9 mouse cellular contexts compared by ENCODE assay signal in genomic region chr4:133609719-133610118, GRCm38 (mm10). TPM values are rescaled to one million over a fixed set of nuclear protein-coding genes. Genes with fewer than 3 reads are reported as not detected.
DNase-seq lines count a peak whose midpoint lies in the region; ATAC-seq and TF ChIP-seq lines count a peak whose summit lies in the region.
"Had no signal": no experiment of that assay in that cellular context is flagged by ENCODE, and none has a peak within 500 bp of the region (broad histone marks: within the 10 kb centered on the region; RNA-seq: fewer than 3 reads in every experiment).

No protein-coding gene starts in this region.

- TF ChIP-seq POLR2A in testis, adult 2 months (IDR thresholded peaks at IDR 0.05; ENCODE audit: control insufficient read depth, low read depth, low read length): no peak

- no peak overlapping the region for H3K9ac ChIP-seq in kidney, embryonic 14.5 days (ENCODE audit: low read depth, low read length)
- no peak overlapping the region for H3K9ac ChIP-seq in liver, embryonic 11.5 days (ENCODE audit: low read depth, low read length)
- H3K9ac ChIP-seq: embryonic facial prominence, embryonic 15.5 days had no signal

- ATAC-seq in kidney, embryonic 14.5 days (ENCODE audit: low FRiP score, low TSS enrichment): peak; percentile 61
- peak; percentile 75 for ATAC-seq in liver, embryonic 11.5 days (replicated peaks; ENCODE audit: low FRiP score)
- peak; percentile 63 for ATAC-seq in neutrophil, adult 5-6 weeks (ENCODE audit: extremely low read depth, insufficient number of reproducible peaks, low FRiP score, poor library complexity, severe bottlenecking)

- DNase-seq in 416B (ENCODE audit: low read depth): peak; percentile 75
- peak; percentile 80 to 92 for DNase-seq in adrenal gland, adult (ENCODE audit: inconsistent age in 2 of 2, low spot score in 1 of 2)
- peak; percentile 87 for DNase-seq in embryo, embryonic 10.5 days (ENCODE audit: low spot score)
- peak; percentile 73 to 74 for DNase-seq in heart, adult 9 months (ENCODE audit: low spot score in 2 of 2)
- DNase-seq in liver, embryonic 11.5 days (ENCODE audit: low spot score): peak; percentile 79

- H3K4me3 ChIP-seq in kidney, embryonic 14.5 days (ENCODE audit: low read length): no peak overlapping the region
- H3K4me3 ChIP-seq in liver, embryonic 11.5 days (ENCODE audit: low read depth, low read length): no peak overlapping the region
- H3K4me3 ChIP-seq in testis, adult 2 months (ENCODE audit: control insufficient read depth, low read depth, low read length): no peak overlapping the region
- H3K4me3 ChIP-seq: embryonic facial prominence, embryonic 15.5 days had no signal

- peak; percentile 94 for TF ChIP-seq CTCF in testis, adult 2 months (IDR thresholded peaks at IDR 0.05; ENCODE audit: control insufficient read depth, insufficient read depth, insufficient replicate concordance, low read depth, low read length)

- peaks cover 3% of the 10 kb centered on the region; the same call in 1 of the 2 replicates for H3K9me3 ChIP-seq in kidney, embryonic 14.5 days (ENCODE audit: control insufficient read depth, low read length)
- 0 out of 2 replicates have a peak, but pooled peaks cover 3% of the 10 kb centered on the region for H3K9me3 ChIP-seq in liver, embryonic 11.5 days (ENCODE audit: control insufficient read depth, low read length)
- H3K9me3 ChIP-seq: embryonic facial prominence, embryonic 15.5 days had no signal

- 16% methylated on average over 6 of the region's 6 CpGs for WGBS in kidney, embryonic 14.5 days
- WGBS in liver, embryonic 11.5 days: 16% methylated on average over 6 of the region's 6 CpGs

- no peak overlapping the region for H3K27ac ChIP-seq in kidney, embryonic 14.5 days (ENCODE audit: low read depth, low read length)
- H3K27ac ChIP-seq in liver, embryonic 11.5 days (ENCODE audit: low read depth, low read length): no peak overlapping the region
- H3K27ac ChIP-seq in testis, adult 2 months (ENCODE audit: control insufficient read depth, insufficient read depth, low read depth, low read length): no peak overlapping the region
- H3K27ac ChIP-seq: embryonic facial prominence, embryonic 15.5 days had no signal

- H3K4me1 ChIP-seq in kidney, embryonic 14.5 days (ENCODE audit: control insufficient read depth, insufficient read depth, low read length): 0 out of 2 replicates have a peak, but pooled peaks cover 3% of the 10 kb centered on the region
- H3K4me1 ChIP-seq in liver, embryonic 11.5 days (replicated peaks; ENCODE audit: control insufficient read depth, insufficient read depth, low read length): no peaks in the 10 kb centered on the region
- H3K4me1 ChIP-seq in testis, adult 2 months (ENCODE audit: control insufficient read depth, insufficient read depth, low read length): no peaks in the 10 kb centered on the region

- peaks cover 34% of the 10 kb centered on the region for H3K36me3 ChIP-seq in kidney, embryonic 14.5 days (ENCODE audit: control insufficient read depth, insufficient read depth, low read length)
- H3K36me3 ChIP-seq in liver, embryonic 11.5 days (ENCODE audit: control insufficient read depth, insufficient read depth, low read length): peaks cover 15% of the 10 kb centered on the region
- no peaks in the 10 kb centered on the region for H3K36me3 ChIP-seq in testis, adult 2 months (ENCODE audit: control insufficient read depth, insufficient read depth, low read length)

- H3K27me3 ChIP-seq in kidney, embryonic 14.5 days (ENCODE audit: control insufficient read depth, insufficient read depth, low read length): no peaks in the 10 kb centered on the region
- H3K27me3 ChIP-seq in liver, embryonic 11.5 days (replicated peaks; ENCODE audit: control insufficient read depth, insufficient read depth, low read length): no peaks in the 10 kb centered on the region
- no peaks in the 10 kb centered on the region for H3K27me3 ChIP-seq in testis, adult 2 months (ENCODE audit: control insufficient read depth, insufficient read depth, low read length)
- H3K27me3 ChIP-seq: embryonic facial prominence, embryonic 15.5 days had no signal

- H3K4me2 ChIP-seq in kidney, embryonic 14.5 days (replicated peaks; ENCODE audit: low read depth, low read length): no peak overlapping the region
- no peak overlapping the region for H3K4me2 ChIP-seq in liver, embryonic 11.5 days
- H3K4me2 ChIP-seq: embryonic facial prominence, embryonic 15.5 days had no signal

RNA-seq across cellular contexts. Expression of gene Sfn, which starts 7.8 kb away (rescaled TPM):
- polyA plus RNA-seq in kidney, embryonic 14.5 days (2014; fragmentation: Nextera tagmentation; extraction: Ambion mirVana): 8.0 and 9.5 TPM in 2 replicates
- polyA plus RNA-seq in liver, embryonic 11.5 days (2014; fragmentation: Nextera tagmentation; extraction: Ambion mirVana): 1.7 and 3.5 TPM in 2 replicates
- 48.1 and 58.3 TPM in 2 replicates for total RNA-seq in neutrophil, adult 5-6 weeks (2017)
- polyA plus RNA-seq in testis, adult 2 months (2012; rRNA removed): 0.81 and 1.1 TPM in 2 replicates

RNA-seq across cellular contexts. Expression of gene Gpn2, which starts 25.6 kb away (rescaled TPM):
- 23.6 and 23.9 TPM in 2 replicates for polyA plus RNA-seq in kidney, embryonic 14.5 days (2014; fragmentation: Nextera tagmentation; extraction: Ambion mirVana)
- 23.4 and 24.8 TPM in 2 replicates for polyA plus RNA-seq in liver, embryonic 11.5 days (2014; fragmentation: Nextera tagmentation; extraction: Ambion mirVana)
- total RNA-seq in neutrophil, adult 5-6 weeks (2017): 12.1 and 22.1 TPM in 2 replicates
- polyA plus RNA-seq in testis, adult 2 months (2012; rRNA removed): 30.9 and 37.4 TPM in 2 replicates

RNA-seq across cellular contexts. Expression of gene Gpatch3, which starts 35.2 kb away (rescaled TPM):
- polyA plus RNA-seq in kidney, embryonic 14.5 days (2014; fragmentation: Nextera tagmentation; extraction: Ambion mirVana): 6.5 and 10.2 TPM in 2 replicates
- 8.7 and 10.0 TPM in 2 replicates for polyA plus RNA-seq in liver, embryonic 11.5 days (2014; fragmentation: Nextera tagmentation; extraction: Ambion mirVana)
- total RNA-seq in neutrophil, adult 5-6 weeks (2017): 26.7 and 37.9 TPM in 2 replicates
- polyA plus RNA-seq in testis, adult 2 months (2012; rRNA removed): 4.9 and 5.7 TPM in 2 replicates

RNA-seq across cellular contexts. Expression of gene Zdhhc18, which starts 40.2 kb away (rescaled TPM):
- polyA plus RNA-seq in kidney, embryonic 14.5 days (2014; fragmentation: Nextera tagmentation; extraction: Ambion mirVana): 3.0 and 4.2 TPM in 2 replicates
- polyA plus RNA-seq in liver, embryonic 11.5 days (2014; fragmentation: Nextera tagmentation; extraction: Ambion mirVana): 2.1 and 3.1 TPM in 2 replicates
- total RNA-seq in neutrophil, adult 5-6 weeks (2017): 91.5 and 99.5 TPM in 2 replicates
- 4.2 and 4.5 TPM in 2 replicates for polyA plus RNA-seq in testis, adult 2 months (2012; rRNA removed)

RNA-seq across cellular contexts. Expression of gene Nr0b2, which starts 56.5 kb away (rescaled TPM):
- polyA plus RNA-seq in kidney, embryonic 14.5 days (2014; fragmentation: Nextera tagmentation; extraction: Ambion mirVana): not detected in 2 replicates
- 0.89 and 1.1 TPM in 2 replicates for polyA plus RNA-seq in liver, embryonic 11.5 days (2014; fragmentation: Nextera tagmentation; extraction: Ambion mirVana)
- total RNA-seq in neutrophil, adult 5-6 weeks (2017): not detected in 2 replicates
- polyA plus RNA-seq in testis, adult 2 months (2012; rRNA removed): 0.42 and 0.51 TPM in 2 replicates
